Mouse (Mus musculus) heart, embryonic 15.5 days (tissue): Measurements from ENCODE around the gene Cfap65. TPM values are rescaled to one million over a fixed set of nuclear protein-coding genes. Genes with fewer than 3 reads are reported as not detected.

Source experiments
- ATAC-seq: fragments of 200-750 bp; cut with Nextera tagmentation; replicated peaks from 2 replicates; pipeline ENCODE4 v1.8.0; 2017; ENCODE audit warnings: low read depth, moderate TSS enrichment; ENCODE audit not compliant: insufficient number of reproducible peaks, insufficient read depth, low FRiP score
- H3K27ac ChIP-seq: fragments of 300-500 bp; sonication (generic); 2 replicates; pipeline ENCODE4 v1.5.1; 2015; ENCODE audit warnings: mild to moderate bottlenecking, inconsistent platforms
- H3K27me3 ChIP-seq: fragments of 300-500 bp; sonication (generic); 2 replicates; pipeline ENCODE4 v1.6.1; 2015; ENCODE audit warnings: inconsistent platforms
- H3K36me3 ChIP-seq: fragments of 300-500 bp; sonication (generic); 2 replicates; pipeline ENCODE4 v1.6.1; 2015; ENCODE audit warnings: mild to moderate bottlenecking, inconsistent platforms
- H3K4me1 ChIP-seq: fragments of 300-500 bp; sonication (generic); replicated peaks from 2 replicates; pipeline ENCODE4 v1.6.1; 2015; ENCODE audit warnings: inconsistent platforms
- H3K4me2 ChIP-seq: fragments of 300-500 bp; sonication (generic); 2 replicates; pipeline ENCODE4 v1.6.1; 2015; ENCODE audit warnings: inconsistent platforms, mild to moderate bottlenecking, moderate library complexity
- H3K4me3 ChIP-seq: fragments of 300-500 bp; sonication (generic); 2 replicates; pipeline ENCODE4 v1.5.1; 2015; ENCODE audit warnings: mild to moderate bottlenecking, inconsistent platforms
- H3K9ac ChIP-seq: fragments of 300-500 bp; sonication (generic); 2 replicates; pipeline ENCODE4 v1.6.1; 2015; ENCODE audit warnings: mild to moderate bottlenecking, inconsistent platforms
- H3K9me3 ChIP-seq: fragments of 300-500 bp; sonication (generic); replicated peaks from 2 replicates; pipeline ENCODE4 v1.6.1; 2016; ENCODE audit warnings: inconsistent platforms
- WGBS: fragments of 180-500 bp; shearing (Covaris S2); methylation state at CpG from one replicate; pipeline ENCODE4 v1.1.7; 2015; ENCODE audit warnings: mixed read lengths; 5-methylcytosine and 5-hydroxymethylcytosine counted together
- polyA plus RNA-seq: library from polyadenylated mRNA; unstranded; fragments of >200 nt; fragmentation: Nextera tagmentation; extraction: Ambion mirVana; gene quantifications from 2 replicates; pipeline ENCODE4 v1.2.1, GENCODE M21; 2015

The Cfap65 gene
- polyA plus RNA-seq, 1 experiment from 2014 or later: not detected

DNA sequence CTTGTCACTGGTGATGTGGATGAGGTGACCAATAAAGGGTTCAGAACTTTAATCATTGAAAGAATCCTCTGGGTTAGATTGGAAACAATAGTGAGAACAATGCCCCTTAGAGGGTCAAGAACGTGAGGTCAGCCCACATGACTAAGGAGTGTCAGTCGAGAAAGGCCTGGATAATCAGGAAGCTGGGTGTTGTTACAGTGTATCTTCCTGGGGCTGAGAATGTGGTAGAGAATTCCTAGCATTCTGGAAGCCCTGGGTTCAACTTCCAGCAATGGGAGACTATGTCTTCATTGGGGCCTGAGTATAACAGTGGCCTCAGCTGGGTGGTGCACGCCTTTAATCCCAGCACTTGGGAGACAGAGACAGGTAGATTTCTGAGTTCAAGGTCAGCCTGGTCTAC is 58.2 kb downstream of the Cfap65 start:
- Histone ChIP-seq H3K4me3 (no peak overlapping the region), H3K9ac (no peak overlapping the region), H3K4me1 (peaks cover 10% of the 10 kb centered on the region), H3K4me2 (no peak overlapping the region), H3K27ac (no peak overlapping the region), H3K27me3 (peaks cover 72% of the 10 kb centered on the region), H3K9me3 (no peaks in the 10 kb centered on the region), H3K36me3 (no peaks in the 10 kb centered on the region)
- 41% methylated on average over 3 of the region's 3 CpGs for WGBS
- no peak for ATAC-seq

DNA sequence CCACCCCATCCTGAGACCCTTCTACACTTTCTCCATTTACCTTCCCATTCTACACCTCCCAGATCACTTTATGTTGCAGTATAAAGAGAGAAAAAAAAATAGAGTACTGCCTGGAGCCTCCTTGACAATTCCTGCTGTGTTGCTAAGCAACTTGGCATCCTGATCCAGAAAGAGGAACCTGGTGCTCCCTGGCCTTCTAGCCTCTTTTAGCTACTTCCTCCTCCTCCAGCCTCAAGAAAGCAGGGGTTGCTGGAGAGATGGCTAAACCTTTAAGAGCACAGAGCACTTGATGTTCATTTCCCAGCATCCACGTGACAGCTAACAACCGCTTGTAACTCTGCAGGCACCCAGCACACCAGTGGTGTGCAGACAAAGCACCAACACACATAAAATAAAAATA is 63.2 kb downstream of the Cfap65 start:
- peaks cover 59% of the 10 kb centered on the region for H3K27me3 ChIP-seq

DNA sequence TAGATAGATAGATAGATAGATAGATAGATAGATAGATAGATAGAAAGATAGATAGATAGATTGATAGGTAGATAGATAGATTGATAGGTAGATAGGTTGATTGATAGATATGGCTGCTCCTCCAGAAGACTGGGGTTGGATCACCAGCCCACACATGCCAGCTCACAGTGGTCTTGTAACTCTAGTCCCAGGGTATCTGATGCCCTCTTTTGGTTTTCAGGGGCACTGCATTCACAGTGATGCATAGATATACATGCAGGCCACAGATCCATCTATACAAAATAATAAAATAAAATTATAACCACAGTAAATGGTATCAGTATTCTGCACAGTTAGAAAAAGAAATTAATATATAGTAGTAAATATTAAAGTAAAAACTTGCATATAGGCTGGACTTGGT is 73.6 kb downstream of the Cfap65 start:
- H3K36me3 ChIP-seq: no peaks in the 10 kb centered on the region
- no peaks in the 10 kb centered on the region for H3K9me3 ChIP-seq
- H3K27ac ChIP-seq: no peak overlapping the region
- peaks cover 14% of the 10 kb centered on the region for H3K4me1 ChIP-seq
- no peak overlapping the region for H3K4me3 ChIP-seq
- no peak overlapping the region for H3K9ac ChIP-seq
- peaks cover 44% of the 10 kb centered on the region for H3K27me3 ChIP-seq
- ATAC-seq: no peak
- no peak overlapping the region for H3K4me2 ChIP-seq

More for the DNA sequence above, 63.2 kb downstream of the Cfap65 start:
- Histone ChIP-seq H3K36me3 (no peaks in the 10 kb centered on the region), H3K4me1 (no peaks in the 10 kb centered on the region), H3K9ac (no peak overlapping the region), H3K27ac (no peak overlapping the region), H3K4me3 (no peak overlapping the region), H3K9me3 (no peaks in the 10 kb centered on the region), H3K4me2 (no peak overlapping the region)
- 56% methylated on average over 2 of the region's 2 CpGs for WGBS
- ATAC-seq: no peak

DNA sequence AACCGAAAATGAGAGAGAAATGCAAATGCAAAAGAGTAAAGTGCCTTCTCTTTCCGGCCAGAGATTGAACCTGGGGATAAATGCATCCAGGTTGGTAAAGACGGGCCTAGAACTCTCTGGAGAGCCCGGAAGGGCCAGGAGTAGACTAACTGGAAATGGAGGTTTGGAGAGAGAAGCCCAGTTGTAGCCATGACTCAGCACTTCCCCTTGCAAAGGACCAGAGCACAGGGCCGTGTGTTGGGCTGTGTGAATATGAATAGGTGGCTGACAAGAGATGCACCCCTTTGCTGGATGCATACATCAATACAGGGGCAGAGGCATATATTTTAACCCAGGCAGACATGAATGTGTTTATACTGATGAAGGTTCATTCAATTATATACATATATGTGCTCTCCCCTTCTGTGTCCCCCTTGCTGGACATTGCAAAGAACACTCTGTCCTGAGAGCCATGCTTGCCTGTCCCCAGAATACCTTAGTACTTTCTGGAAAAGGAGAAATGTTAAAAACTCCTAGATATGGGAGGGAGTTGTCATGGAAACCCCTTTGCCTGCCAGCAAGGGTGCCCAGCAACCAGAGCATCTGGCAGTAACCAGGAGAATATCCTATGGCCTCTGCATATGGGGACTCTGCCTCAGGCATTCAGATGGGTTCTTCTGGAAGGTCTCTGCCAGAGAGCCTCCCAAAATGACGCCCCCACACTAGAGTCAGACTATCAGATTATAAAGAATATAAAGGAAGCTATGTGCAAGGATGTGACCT is 76.0 kb downstream of the Cfap65 start:
- Histone ChIP-seq H3K27me3 (peaks cover 66% of the 10 kb centered on the region), H3K4me3 (no peak overlapping the region), H3K9me3 (no peaks in the 10 kb centered on the region), H3K36me3 (no peaks in the 10 kb centered on the region), H3K4me2 (no peak overlapping the region), H3K4me1 (peaks cover 33% of the 10 kb centered on the region), H3K9ac (no peak overlapping the region), H3K27ac (no peak overlapping the region)
- 36% methylated on average over 6 of the region's 6 CpGs for WGBS
- no peak for ATAC-seq

DNA sequence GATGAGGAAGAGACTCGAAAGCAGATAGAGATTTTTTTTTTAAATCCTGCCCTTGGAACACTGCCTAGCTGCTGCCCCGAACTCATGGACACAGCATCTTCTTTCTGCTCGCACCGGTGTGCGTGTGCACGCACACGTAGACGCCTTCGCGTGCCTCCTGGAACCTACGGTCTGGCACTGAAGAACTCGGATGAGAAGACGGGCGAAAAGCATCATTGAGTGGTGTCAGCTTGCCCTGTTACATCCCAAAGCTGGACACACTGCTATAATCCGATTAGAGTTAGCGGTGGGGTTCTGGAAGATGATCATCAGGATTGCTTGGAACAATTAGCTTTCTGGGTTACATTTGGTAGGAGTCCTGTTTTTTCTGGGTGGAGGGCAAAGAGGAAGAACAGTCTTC is 76.6 kb downstream of the Cfap65 start:
- 10% methylated on average over 16 of the region's 16 CpGs for WGBS

DNA sequence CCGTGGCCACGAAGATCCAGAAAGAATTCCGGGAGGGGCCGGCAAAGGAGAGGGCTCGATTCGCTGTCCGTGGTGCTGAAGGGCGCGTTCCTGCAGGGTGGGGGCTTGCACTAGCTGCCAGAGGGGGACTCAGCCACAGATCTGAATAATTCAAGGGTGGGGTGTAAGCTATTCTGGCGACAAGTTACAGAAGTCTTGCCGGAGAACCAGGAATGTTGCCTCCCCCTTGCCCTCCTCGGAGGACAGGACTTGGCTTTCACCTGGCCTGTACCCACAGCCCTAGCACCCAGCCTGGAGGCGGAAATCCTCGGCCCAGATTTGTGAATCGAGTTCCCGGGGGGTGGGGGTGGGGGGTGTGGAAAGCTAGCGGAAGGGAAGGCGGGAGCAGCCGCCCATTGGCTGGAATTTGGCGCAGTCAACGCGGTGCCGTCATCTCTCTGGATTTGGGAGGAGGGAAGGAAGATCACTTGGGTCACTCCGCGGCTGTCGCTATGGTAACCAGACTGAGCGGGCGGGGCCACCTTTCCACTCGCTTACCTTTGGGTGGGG is 77.2 kb downstream of the Cfap65 start:
- H3K36me3 ChIP-seq: no peaks in the 10 kb centered on the region
- H3K4me3 ChIP-seq: peak overlapping the region; percentile 33
- no peak overlapping the region for H3K9ac ChIP-seq
- no peaks in the 10 kb centered on the region for H3K9me3 ChIP-seq
- WGBS: under 1% methylated on average over 29 of the region's 29 CpGs
- peak overlapping the region; percentile 56 for H3K4me2 ChIP-seq
- H3K4me1 ChIP-seq: peaks cover 36% of the 10 kb centered on the region
- ATAC-seq: 0 out of 2 replicates have a peak, but pooled peaks have one; percentile 12
- no peak overlapping the region for H3K27ac ChIP-seq
- H3K27me3 ChIP-seq: peaks cover 77% of the 10 kb centered on the region

More for the DNA sequence above, 76.6 kb downstream of the Cfap65 start:
- Histone ChIP-seq H3K4me1 (peaks cover 36% of the 10 kb centered on the region), H3K4me3 (peak overlapping the region; percentile 33), H3K4me2 (peak overlapping the region; percentile 56), H3K27ac (no peak overlapping the region), H3K9ac (no peak overlapping the region), H3K27me3 (peaks cover 72% of the 10 kb centered on the region), H3K36me3 (no peaks in the 10 kb centered on the region), H3K9me3 (no peaks in the 10 kb centered on the region)
- no peak for ATAC-seq

DNA sequence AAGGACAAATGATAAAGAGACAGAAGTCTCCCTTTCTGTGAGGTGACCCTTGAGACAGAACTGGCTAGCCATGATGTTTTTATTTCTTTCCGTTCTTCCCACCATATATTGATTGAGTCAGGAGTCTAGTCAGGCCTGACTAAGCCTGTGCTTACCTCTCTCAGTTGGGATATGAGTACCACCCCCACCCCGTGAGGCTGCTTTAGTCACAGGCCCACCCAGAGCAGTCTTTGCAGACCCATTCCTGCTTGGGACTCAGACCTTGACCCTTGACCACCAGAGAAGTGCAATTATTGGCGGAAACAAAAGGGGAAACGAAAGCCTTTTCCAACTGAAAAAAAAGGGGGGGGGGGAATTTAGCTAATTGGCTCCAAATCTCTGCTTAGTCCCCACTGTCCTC is 77.7 kb downstream of the Cfap65 start:
- 13% methylated on average over 4 of the region's 4 CpGs for WGBS
- H3K4me3 ChIP-seq: peak overlapping the region; percentile 33
- ATAC-seq: no peak
- H3K36me3 ChIP-seq: no peaks in the 10 kb centered on the region
- H3K9ac ChIP-seq: no peak overlapping the region
- no peak overlapping the region for H3K27ac ChIP-seq
- peaks cover 83% of the 10 kb centered on the region for H3K27me3 ChIP-seq
- H3K4me1 ChIP-seq: peaks cover 36% of the 10 kb centered on the region
- no peaks in the 10 kb centered on the region for H3K9me3 ChIP-seq
- H3K4me2 ChIP-seq: peak overlapping the region; percentile 56

DNA sequence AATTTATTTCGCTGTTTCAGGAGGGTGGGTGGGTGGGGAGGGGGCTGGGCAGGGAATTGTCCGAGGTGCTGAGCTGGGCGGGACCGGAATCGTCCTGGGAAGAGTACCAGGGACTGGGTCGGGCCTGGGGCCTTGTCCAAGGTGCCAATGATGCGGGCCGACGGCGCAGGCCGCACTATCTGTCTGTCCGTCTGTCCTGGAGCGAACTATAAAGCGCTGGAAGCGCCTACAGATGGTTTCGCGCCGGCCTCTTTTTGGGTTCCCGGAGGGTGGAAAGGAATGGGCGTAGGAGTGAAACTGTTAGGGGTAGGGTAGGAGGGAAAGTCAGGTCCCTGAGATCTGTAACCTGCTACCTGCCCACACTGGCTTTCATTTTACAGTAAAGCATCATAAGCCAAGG is 78.2 kb downstream of the Cfap65 start:
- Histone ChIP-seq H3K4me1 (peaks cover 36% of the 10 kb centered on the region), H3K4me3 (no peak overlapping the region), H3K9me3 (no peaks in the 10 kb centered on the region), H3K36me3 (no peaks in the 10 kb centered on the region), H3K27me3 (peaks cover 87% of the 10 kb centered on the region), H3K27ac (no peak overlapping the region), H3K9ac (no peak overlapping the region), H3K4me2 (no peak overlapping the region)
- ATAC-seq: no peak
- 2% methylated on average over 20 of the region's 20 CpGs for WGBS

DNA sequence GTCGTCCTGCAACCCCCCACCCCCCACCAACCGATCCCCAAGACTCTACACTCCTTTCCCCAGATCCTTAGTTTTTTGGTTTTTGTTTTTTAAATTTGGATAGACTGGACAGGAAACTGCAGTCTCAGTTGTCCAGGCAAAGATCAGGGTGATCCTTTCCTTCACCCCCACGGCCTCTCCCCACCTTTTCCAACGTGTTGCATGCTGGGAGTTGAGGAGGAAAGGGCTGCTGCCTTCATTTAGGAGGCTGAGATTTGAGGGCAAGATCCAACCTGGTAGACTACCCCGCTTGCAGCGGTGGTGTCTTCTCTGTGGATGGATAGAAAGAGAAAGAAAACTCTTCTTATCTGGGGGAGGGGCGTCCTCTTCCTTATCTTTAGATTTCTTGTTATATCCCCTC is 78.6 kb downstream of the Cfap65 start:
- Histone ChIP-seq H3K36me3 (no peaks in the 10 kb centered on the region), H3K4me2 (no peak overlapping the region), H3K4me1 (peaks cover 36% of the 10 kb centered on the region), H3K9me3 (no peaks in the 10 kb centered on the region), H3K27me3 (peaks cover 91% of the 10 kb centered on the region), H3K27ac (no peak overlapping the region), H3K4me3 (no peak overlapping the region), H3K9ac (no peak overlapping the region)
- ATAC-seq: no peak
- under 1% methylated on average over 7 of the region's 7 CpGs for WGBS

DNA sequence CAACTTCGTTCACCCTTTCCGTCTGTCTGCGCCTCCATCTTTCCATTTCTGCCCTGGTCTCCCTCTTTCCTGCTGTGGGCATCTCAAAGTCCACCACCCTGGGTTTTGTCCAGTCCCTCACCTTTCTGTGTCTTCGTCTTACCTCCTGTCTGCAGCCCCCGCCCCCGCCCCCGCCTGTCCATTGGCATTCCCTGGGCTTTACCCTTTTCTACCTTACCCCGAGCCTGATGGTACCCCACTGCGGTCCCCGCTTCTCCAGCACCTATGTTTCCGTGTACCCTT is 79.0 kb downstream of the Cfap65 start:
- H3K36me3 ChIP-seq: no peaks in the 10 kb centered on the region
- peak overlapping the region; percentile 98 for H3K4me2 ChIP-seq
- peaks cover 36% of the 10 kb centered on the region for H3K4me1 ChIP-seq
- no peak overlapping the region for H3K9ac ChIP-seq
- no peak for ATAC-seq
- no peaks in the 10 kb centered on the region for H3K9me3 ChIP-seq
- H3K27me3 ChIP-seq: peaks cover 96% of the 10 kb centered on the region
- 1% methylated on average over 11 of the region's 11 CpGs for WGBS
- H3K4me3 ChIP-seq: peak overlapping the region; percentile 61
- H3K27ac ChIP-seq: no peak overlapping the region

DNA sequence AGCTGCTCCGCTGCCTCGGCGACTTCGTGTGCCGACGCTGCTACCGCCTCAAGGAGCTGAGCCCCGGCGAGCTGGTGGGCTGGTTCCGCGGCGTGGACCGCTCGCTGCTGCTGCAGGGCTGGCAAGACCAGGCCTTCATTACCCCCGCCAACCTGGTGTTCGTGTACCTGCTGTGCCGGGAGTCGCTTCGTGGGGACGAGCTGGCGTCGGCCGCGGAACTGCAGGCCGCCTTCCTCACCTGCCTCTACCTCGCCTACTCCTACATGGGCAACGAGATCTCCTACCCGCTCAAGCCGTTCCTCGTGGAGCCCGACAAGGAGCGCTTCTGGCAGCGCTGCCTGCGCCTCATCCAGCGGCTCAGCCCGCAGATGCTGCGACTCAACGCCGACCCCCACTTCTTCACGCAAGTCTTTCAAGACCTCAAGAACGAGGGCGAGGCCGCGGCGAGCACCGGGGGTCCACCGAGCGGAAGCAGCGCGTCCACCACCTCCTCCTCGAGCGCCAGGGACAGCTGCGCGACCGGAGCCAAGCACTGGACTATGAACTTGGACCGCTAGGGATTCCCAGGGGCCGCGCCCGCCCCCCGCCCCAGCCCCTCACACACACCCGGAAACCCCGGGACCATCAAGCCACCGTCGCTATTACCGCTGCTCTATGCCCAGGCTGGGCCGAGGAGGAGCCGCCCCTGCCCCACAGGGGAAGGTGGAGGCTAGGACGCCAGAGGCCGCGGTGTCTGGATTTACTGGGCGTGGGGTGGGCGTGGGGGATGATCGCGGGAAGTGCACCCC is 79.6 kb downstream of the Cfap65 start:
- Histone ChIP-seq H3K4me3 (peak overlapping the region; percentile 61), H3K4me2 (peak overlapping the region; percentile 98), H3K4me1 (peaks cover 36% of the 10 kb centered on the region), H3K27ac (no peak overlapping the region), H3K27me3 (peaks cover 97% of the 10 kb centered on the region), H3K9ac (no peak overlapping the region), H3K36me3 (no peaks in the 10 kb centered on the region), H3K9me3 (no peaks in the 10 kb centered on the region)
- 1% methylated on average over 73 of the region's 74 CpGs for WGBS
- no peak for ATAC-seq
